Mouse (Mus musculus): ENCODE measurements around the gene Abca7. TPM values are rescaled to one million over a fixed set of nuclear protein-coding genes. Genes with fewer than 3 reads are reported as not detected.

The Abca7 gene
- polyA plus RNA-seq, 1 experiment from 2014 or later, result 2.6 TPM

DNA sequence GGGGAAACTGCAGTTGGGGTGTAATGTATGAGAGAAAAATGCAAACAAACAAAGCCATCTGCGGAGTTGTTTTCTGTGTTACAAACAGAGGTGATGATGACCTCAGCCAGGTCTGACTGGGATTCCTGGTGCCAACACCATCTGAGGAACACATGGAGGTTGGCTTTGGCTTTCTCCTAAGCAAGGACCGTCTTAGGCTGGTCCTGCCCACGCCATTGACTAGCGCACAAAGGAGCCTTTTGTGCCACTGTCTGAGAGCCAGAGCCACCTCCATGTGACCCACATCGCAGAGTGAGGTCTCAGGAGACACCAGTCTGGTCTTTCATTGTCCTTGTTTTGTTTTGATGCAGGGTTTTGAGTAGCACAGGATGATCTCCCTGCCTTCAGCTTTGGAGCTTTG lies 52.1 kb downstream of the Abca7 start:
- Histone ChIP-seq H3K27me3 (ENCODE audit: control insufficient read depth, insufficient read depth, low read length) (no peaks in the 10 kb centered on the region), H3K4me2 (replicated peaks; ENCODE audit: low read depth) (no peak overlapping the region), H3K4me1 (replicated peaks; ENCODE audit: control insufficient read depth, insufficient read depth) (no peaks in the 10 kb centered on the region; the same call in 1 of the 2 replicates), H3K27ac (replicated peaks) (0 out of 2 replicates have a peak overlapping the region, but pooled peaks have one; percentile 8), H3K36me3 (ENCODE audit: control insufficient read depth, insufficient read depth, low read length) (no peaks in the 10 kb centered on the region), H3K9ac (ENCODE audit: low read length) (no peak overlapping the region), H3K9me3 (ENCODE audit: control insufficient read depth, low read length) (no peaks in the 10 kb centered on the region), H3K4me3 (ENCODE audit: low read depth, low read length) (no peak overlapping the region)
- TF ChIP-seq CTCF (IDR thresholded peaks at IDR 0.05; ENCODE audit: low read depth) (no peak), EP300 (optimal IDR thresholded peaks at IDR 0.05) (no peak)
- DNase-seq (ENCODE audit: low spot score) (no peak), ATAC-seq (ENCODE audit: low FRiP score, low TSS enrichment) (no peak)
- WGBS, result 36% methylated on average over 5 of the region's 5 CpGs

DNA sequence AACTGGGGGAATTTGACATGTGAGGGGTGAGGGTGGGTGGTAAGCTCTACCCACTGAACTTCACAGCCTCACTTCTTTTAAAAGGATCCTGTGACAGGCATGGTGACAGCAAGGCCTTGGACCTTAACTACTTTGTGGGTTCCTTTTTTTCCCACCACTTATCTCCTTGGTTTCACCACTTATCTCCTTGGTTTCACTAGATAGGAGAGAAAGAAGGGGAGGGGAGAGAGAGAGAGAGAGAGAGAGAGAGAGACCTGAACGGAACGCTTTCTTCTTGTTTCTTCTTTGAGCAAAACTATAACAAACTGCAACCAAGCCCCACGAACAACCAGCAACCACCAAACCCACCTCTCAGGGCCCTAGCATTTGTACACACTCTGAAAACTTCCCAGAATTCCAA lies 52.5 kb downstream of the Abca7 start:
- 47% methylated on average over 3 of the region's 3 CpGs for WGBS
- TF ChIP-seq CTCF (IDR thresholded peaks at IDR 0.05; ENCODE audit: low read depth) (no peak), EP300 (optimal IDR thresholded peaks at IDR 0.05) (no peak)
- no peak overlapping the region for H3K4me2 ChIP-seq (replicated peaks; ENCODE audit: low read depth)
- H3K9ac ChIP-seq (ENCODE audit: low read length), result no peak overlapping the region
- H3K4me3 ChIP-seq (ENCODE audit: low read depth, low read length), result no peak overlapping the region
- no peaks in the 10 kb centered on the region for H3K9me3 ChIP-seq (ENCODE audit: control insufficient read depth, low read length)
- no peaks in the 10 kb centered on the region; the same call in 1 of the 2 replicates for H3K4me1 ChIP-seq (replicated peaks; ENCODE audit: control insufficient read depth, insufficient read depth)
- ATAC-seq (ENCODE audit: low FRiP score, low TSS enrichment) (no peak), DNase-seq (ENCODE audit: low spot score) (no peak)
- H3K27me3 ChIP-seq (ENCODE audit: control insufficient read depth, insufficient read depth, low read length), result no peaks in the 10 kb centered on the region
- H3K36me3 ChIP-seq (ENCODE audit: control insufficient read depth, insufficient read depth, low read length), result no peaks in the 10 kb centered on the region
- H3K27ac ChIP-seq (replicated peaks), result 0 out of 2 replicates have a peak overlapping the region, but pooled peaks have one; percentile 8

- TF ChIP-seq CTCF (IDR thresholded peaks at IDR 0.05; ENCODE audit: low read depth) (no peak), EP300 (optimal IDR thresholded peaks at IDR 0.05) (no peak)
- H3K4me3 ChIP-seq (ENCODE audit: low read depth, low read length), result no peak overlapping the region
- H3K4me2 ChIP-seq (replicated peaks; ENCODE audit: low read depth), result no peak overlapping the region
- no peak for DNase-seq (ENCODE audit: low spot score)
- no peak for ATAC-seq (ENCODE audit: low FRiP score, low TSS enrichment)
- H3K9me3 ChIP-seq (ENCODE audit: control insufficient read depth, low read length), result no peaks in the 10 kb centered on the region
- no peaks in the 10 kb centered on the region; the same call in 1 of the 2 replicates for H3K4me1 ChIP-seq (replicated peaks; ENCODE audit: control insufficient read depth, insufficient read depth)
- no peak overlapping the region for H3K9ac ChIP-seq (ENCODE audit: low read length)
- H3K27me3 ChIP-seq (ENCODE audit: control insufficient read depth, insufficient read depth, low read length), result no peaks in the 10 kb centered on the region
- WGBS, result 43% methylated on average over 6 of the region's 6 CpGs
- H3K27ac ChIP-seq (replicated peaks), result no peak overlapping the region
- no peaks in the 10 kb centered on the region for H3K36me3 ChIP-seq (ENCODE audit: control insufficient read depth, insufficient read depth, low read length)
Measured at GRCm38 (mm10) chr10:80050244-80050643, 54.0 kb downstream of the Abca7 start.

DNA sequence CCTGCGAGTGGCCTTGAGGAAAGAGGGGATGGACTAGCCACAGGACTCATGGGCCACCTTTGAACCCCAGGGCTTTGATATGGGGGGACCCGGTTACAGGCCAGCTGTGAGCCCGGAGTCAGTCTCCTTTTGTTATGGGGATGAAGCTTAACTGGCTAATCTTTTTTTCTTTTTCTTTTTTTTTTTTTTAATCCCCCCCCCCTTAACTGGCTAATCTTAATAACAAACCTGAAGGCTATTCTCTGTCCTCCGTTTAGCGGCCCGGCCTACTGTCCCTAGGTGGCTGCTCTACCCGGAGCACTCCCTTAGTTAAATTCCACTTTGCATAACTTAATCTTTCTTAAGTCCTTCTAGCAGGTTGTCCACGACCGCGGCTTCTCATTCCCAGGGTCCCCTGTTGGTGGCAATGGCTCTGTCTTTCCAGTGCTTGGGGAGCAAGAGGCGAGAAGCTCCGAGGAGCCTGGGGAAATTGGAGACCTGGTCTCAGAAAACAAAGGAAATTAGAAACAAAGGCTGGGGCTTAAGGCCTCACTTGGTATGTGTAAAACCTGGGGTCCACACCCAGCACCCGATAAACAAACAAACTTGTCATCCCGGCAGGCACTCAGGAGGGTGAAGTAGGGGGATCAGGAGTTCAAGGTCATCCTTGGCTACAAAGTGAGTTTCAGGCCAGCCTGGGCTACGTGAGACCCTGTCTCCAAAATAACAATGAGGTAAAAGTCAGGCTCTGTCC lies 54.8 kb downstream of the Abca7 start:
- no peak overlapping the region for H3K4me2 ChIP-seq (replicated peaks; ENCODE audit: low read depth)
- no peak for DNase-seq (ENCODE audit: low spot score)
- WGBS, result 42% methylated on average over 15 of the region's 15 CpGs
- TF ChIP-seq EP300 (optimal IDR thresholded peaks at IDR 0.05) (no peak), CTCF (IDR thresholded peaks at IDR 0.05; ENCODE audit: low read depth) (no peak)
- H3K9ac ChIP-seq (ENCODE audit: low read length), result no peak overlapping the region
- H3K27ac ChIP-seq (replicated peaks), result peak overlapping the region; percentile 75
- no peaks in the 10 kb centered on the region; the same call in 1 of the 2 replicates for H3K4me1 ChIP-seq (replicated peaks; ENCODE audit: control insufficient read depth, insufficient read depth)
- H3K9me3 ChIP-seq (ENCODE audit: control insufficient read depth, low read length), result no peaks in the 10 kb centered on the region
- no peaks in the 10 kb centered on the region for H3K27me3 ChIP-seq (ENCODE audit: control insufficient read depth, insufficient read depth, low read length)
- ATAC-seq (ENCODE audit: low FRiP score, low TSS enrichment), result no peak
- H3K4me3 ChIP-seq (ENCODE audit: low read depth, low read length), result no peak overlapping the region
- H3K36me3 ChIP-seq (ENCODE audit: control insufficient read depth, insufficient read depth, low read length), result no peaks in the 10 kb centered on the region

- peak; percentile 35 for ATAC-seq (ENCODE audit: low FRiP score, low TSS enrichment)
- DNase-seq (ENCODE audit: low spot score), result peak; percentile 74
Measured at GRCm38 (mm10) chr10:80051618-80052373, 55.5 kb downstream of the Abca7 start.

More at GRCm38 (mm10) chr10:80051618-80052373, 55.5 kb downstream of the Abca7 start:
- WGBS, result 34% methylated on average over 13 of the region's 14 CpGs
- Histone ChIP-seq H3K9ac (ENCODE audit: low read length) (peak overlapping the region; percentile 13; the same call in 1 of the 2 replicates), H3K27me3 (ENCODE audit: control insufficient read depth, insufficient read depth, low read length) (no peaks in the 10 kb centered on the region), H3K4me1 (replicated peaks; ENCODE audit: control insufficient read depth, insufficient read depth) (no peaks in the 10 kb centered on the region; the same call in 1 of the 2 replicates), H3K4me3 (ENCODE audit: low read depth, low read length) (no peak overlapping the region), H3K4me2 (replicated peaks; ENCODE audit: low read depth) (no peak overlapping the region), H3K27ac (replicated peaks) (peak overlapping the region; percentile 75), H3K9me3 (ENCODE audit: control insufficient read depth, low read length) (no peaks in the 10 kb centered on the region), H3K36me3 (ENCODE audit: control insufficient read depth, insufficient read depth, low read length) (peaks cover 5% of the 10 kb centered on the region)
- no peak for TF ChIP-seq CTCF (IDR thresholded peaks at IDR 0.05; ENCODE audit: low read depth)
- no peak for TF ChIP-seq EP300 (optimal IDR thresholded peaks at IDR 0.05)
